Mouse (Mus musculus) G1E (cell line): ENCODE results near the gene Mob3a. TPM values are rescaled to one million over a fixed set of nuclear protein-coding genes. Genes with fewer than 3 reads are reported as not detected.

Experiments used
- ATAC-seq: 2 replicates; pipeline ENCODE4 v1.8.0; 2016; ENCODE audit warnings: mild to moderate bottlenecking; ENCODE audit not compliant: insufficient number of reproducible peaks, poor library complexity, low FRiP score, severe bottlenecking; ENCODE audit errors: extremely low read depth
- DNase-seq: peaks from one replicate; pipeline ENCODE4 v3.0.0; 2012; ENCODE audit warnings: low spot score
- H3K27me3 ChIP-seq: 2 replicates; pipeline ENCODE4 v1.6.1; 2012; ENCODE audit warnings: mild to moderate bottlenecking, low read length, inconsistent platforms; ENCODE audit not compliant: insufficient read depth
- H3K36me3 ChIP-seq: replicated peaks from 2 replicates; pipeline ENCODE3; 2012; ENCODE audit warnings: mild to moderate bottlenecking, inconsistent platforms
- H3K4me1 ChIP-seq: 2 replicates; pipeline ENCODE4 v1.6.1; 2012; ENCODE audit warnings: low read depth, low read length, inconsistent platforms, mixed read lengths; ENCODE audit not compliant: insufficient read depth
- H3K4me3 ChIP-seq: 2 replicates; pipeline ENCODE4 v1.5.1; 2012; ENCODE audit warnings: low read depth, mild to moderate bottlenecking, inconsistent platforms, low read length, moderate library complexity, mixed read lengths
- H3K9me3 ChIP-seq: replicated peaks from 2 replicates; pipeline ENCODE4 v1.6.1; 2012; ENCODE audit warnings: inconsistent platforms
- CTCF ChIP-seq: IDR thresholded peaks from 2 replicates; pipeline ENCODE4 v1.5.1; 2012; ENCODE audit warnings: low read depth, low read length, inconsistent platforms, mixed read lengths
- GATA1 ChIP-seq: IDR thresholded peaks from 2 replicates; pipeline ENCODE4 v1.6.1; 2012; ENCODE audit warnings: borderline replicate concordance, low read length, inconsistent platforms, mixed read lengths
- GATA2 ChIP-seq: IDR thresholded peaks from 2 replicates; pipeline ENCODE4 v1.6.1; 2012; ENCODE audit warnings: low read depth, low read length, inconsistent platforms, borderline replicate concordance
- POLR2AphosphoS5 ChIP-seq: IDR thresholded peaks from 2 replicates; pipeline ENCODE4 v1.6.1; 2012; ENCODE audit warnings: low read depth, low read length, inconsistent platforms; ENCODE audit not compliant: insufficient replicate concordance
- TAL1 ChIP-seq: conservative IDR thresholded peaks from 2 replicates; pipeline ENCODE4 v1.6.1; 2012; ENCODE audit warnings: low read depth, low read length, inconsistent platforms, mixed read lengths
- polyA plus RNA-seq: library from polyadenylated mRNA; stranded (reverse); fragments of >175 nt; gene quantifications from 2 replicates; pipeline ENCODE4 v1.2.3, GENCODE M21; 2012
- total RNA-seq, 2 experiments: library from RNA; stranded (forward) in 1 of 2; stranded (reverse) in 1 of 2; fragments of 200-1000 nt in 1 of 2; fragments of >200 nt in 1 of 2; fragmentation: Nextera tagmentation in 1 of 2; gene quantifications; 2 replicates each; pipeline ENCODE4 v1.2.3; 2014 to 2017

Gene Mob3a
- total and polyA plus RNA-seq, 3 experiments = 52.8 to 54.2 (median 53.8) TPM

GRCm38 (mm10) chr10:80676198-80676928 lies 25.4 kb downstream of the Mob3a start:
- Histone ChIP-seq H3K4me1 (peaks cover 83% of the 10 kb centered on the region), H3K4me3 (peak overlapping the region; percentile 87), H3K9me3 (no peaks in the 10 kb centered on the region), H3K27me3 (no peaks in the 10 kb centered on the region), H3K36me3 (peaks cover 41% of the 10 kb centered on the region)
- ATAC-seq = peak; percentile 54
- TF ChIP-seq CTCF (no peak), POLR2AphosphoS5 (no peak)
- DNase-seq = peak; percentile 93

GRCm38 (mm10) chr10:80675405-80676197 lies 26.2 kb downstream of the Mob3a start:
- H3K4me3 ChIP-seq = peak overlapping the region; percentile 87
- H3K4me1 ChIP-seq = peaks cover 89% of the 10 kb centered on the region
- H3K36me3 ChIP-seq = peaks cover 47% of the 10 kb centered on the region
- H3K27me3 ChIP-seq = no peaks in the 10 kb centered on the region
- H3K9me3 ChIP-seq = no peaks in the 10 kb centered on the region
- DNase-seq = no peak
- ATAC-seq = no peak
- TF ChIP-seq POLR2AphosphoS5 (no peak), GATA2 (no peak), TAL1 (no peak), CTCF (no peak), GATA1 (no peak)

GRCm38 (mm10) chr10:80674851-80675404 lies 26.8 kb downstream of the Mob3a start:
- H3K36me3 ChIP-seq = peaks cover 54% of the 10 kb centered on the region
- ATAC-seq (no peak), DNase-seq (no peak)
- TF ChIP-seq POLR2AphosphoS5 (no peak), GATA2 (no peak), CTCF (no peak), GATA1 (no peak), TAL1 (no peak)
- H3K4me1 ChIP-seq = peaks cover 89% of the 10 kb centered on the region
- H3K27me3 ChIP-seq = no peaks in the 10 kb centered on the region
- no peaks in the 10 kb centered on the region for H3K9me3 ChIP-seq
- peak overlapping the region; percentile 87 for H3K4me3 ChIP-seq

GRCm38 (mm10) chr10:80674161-80674711 lies 27.5 kb downstream of the Mob3a start:
- ATAC-seq = no peak
- H3K27me3 ChIP-seq = no peaks in the 10 kb centered on the region
- no peak for DNase-seq
- H3K9me3 ChIP-seq = no peaks in the 10 kb centered on the region
- H3K4me3 ChIP-seq = peak overlapping the region; percentile 87
- peaks cover 89% of the 10 kb centered on the region for H3K4me1 ChIP-seq
- TF ChIP-seq POLR2AphosphoS5 = no peak
- TF ChIP-seq CTCF = no peak
- no peak for TF ChIP-seq TAL1
- TF ChIP-seq GATA2 = no peak
- no peak for TF ChIP-seq GATA1
- peaks cover 59% of the 10 kb centered on the region for H3K36me3 ChIP-seq

- DNase-seq (no peak), ATAC-seq (no peak)
- Histone ChIP-seq H3K4me3 (peak overlapping the region; percentile 87; the same call in 1 of the 2 replicates), H3K27me3 (no peaks in the 10 kb centered on the region), H3K36me3 (peaks cover 65% of the 10 kb centered on the region), H3K9me3 (no peaks in the 10 kb centered on the region), H3K4me1 (peaks cover 90% of the 10 kb centered on the region)
- TF ChIP-seq GATA2 (no peak), GATA1 (no peak), TAL1 (no peak), POLR2AphosphoS5 (no peak), CTCF (no peak)
Measured at GRCm38 (mm10) chr10:80673690-80674089, 28.1 kb downstream of the Mob3a start.
